Mouse (Mus musculus): ENCODE data around the gene Hsd17b2. TPM values are rescaled to one million over a fixed set of nuclear protein-coding genes. Genes with fewer than 3 reads are reported as not detected.
"Not testable (repeated sequence)": the region's sequence is repeated elsewhere in the genome, so short reads cannot be mapped to it uniquely, and the experiment has no call there.

The Hsd17b2 gene
- polyA plus RNA-seq, 1 experiment from 2014 or later = not detected

DNA sequence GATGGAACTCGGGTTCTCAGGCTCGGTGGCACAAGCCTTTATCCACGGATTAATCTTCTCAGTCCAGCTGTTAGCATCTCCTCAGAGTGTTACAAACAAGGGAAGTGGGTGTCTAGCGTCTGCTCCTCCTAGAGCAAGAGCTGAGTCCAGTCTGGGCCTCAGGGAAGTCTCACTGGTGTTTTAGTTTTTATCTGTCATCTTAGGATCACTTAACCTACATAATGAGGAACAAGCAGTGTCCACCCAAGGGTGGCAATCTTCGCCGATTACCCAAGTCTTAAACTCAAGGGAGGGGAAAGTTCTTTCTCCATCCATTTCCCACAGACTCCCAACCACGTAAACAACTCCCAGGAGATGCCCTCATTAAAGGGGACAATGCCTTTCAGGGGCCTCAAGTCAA, 24.8 kb downstream of the Hsd17b2 start:
- Histone ChIP-seq H3K27me3 (ENCODE audit: control insufficient read depth, insufficient read depth, low read length) (no peaks in the 10 kb centered on the region), H3K27ac (ENCODE audit: low read depth, low read length) (no peak overlapping the region), H3K4me2 (replicated peaks; ENCODE audit: low read depth, low read length) (no peak overlapping the region), H3K9me3 (ENCODE audit: control insufficient read depth, low read length) (no peaks in the 10 kb centered on the region), H3K36me3 (ENCODE audit: control insufficient read depth, insufficient read depth, low read length) (no peaks in the 10 kb centered on the region), H3K9ac (ENCODE audit: low read depth, low read length) (no peak overlapping the region), H3K4me1 (replicated peaks; ENCODE audit: control insufficient read depth, insufficient read depth, low read length) (no peaks in the 10 kb centered on the region), H3K4me3 (ENCODE audit: low read depth, low read length) (no peak overlapping the region)
- DNase-seq (ENCODE audit: low spot score) (no peak), ATAC-seq (ENCODE audit: low FRiP score) (no peak)
- 72% methylated on average over 7 of the region's 7 CpGs for WGBS

DNA sequence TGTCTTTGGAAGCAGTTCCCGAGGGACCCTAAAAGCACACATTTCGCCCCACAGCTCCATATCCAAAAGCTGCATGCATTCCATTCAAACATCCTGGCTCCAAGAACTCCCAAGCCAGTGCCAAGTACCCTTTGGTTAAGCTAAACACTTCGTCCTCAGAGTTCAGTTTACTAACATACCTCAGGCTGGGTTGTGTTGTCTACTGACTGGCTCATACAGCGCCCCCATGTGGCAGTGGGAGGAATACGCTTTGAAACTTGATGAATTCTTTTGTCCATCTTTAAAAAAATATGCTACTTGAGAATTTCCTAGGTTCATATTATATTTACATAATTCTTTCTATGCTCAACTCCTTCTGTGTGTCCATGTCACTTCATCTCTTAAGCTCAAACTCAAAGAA, 25.9 kb downstream of the Hsd17b2 start:
- Histone ChIP-seq H3K4me2 (replicated peaks; ENCODE audit: low read depth, low read length) (no peak overlapping the region), H3K27me3 (ENCODE audit: control insufficient read depth, insufficient read depth, low read length) (no peaks in the 10 kb centered on the region), H3K9me3 (ENCODE audit: control insufficient read depth, low read length) (no peaks in the 10 kb centered on the region), H3K27ac (ENCODE audit: low read depth, low read length) (no peak overlapping the region), H3K36me3 (ENCODE audit: control insufficient read depth, insufficient read depth, low read length) (no peaks in the 10 kb centered on the region), H3K9ac (ENCODE audit: low read depth, low read length) (no peak overlapping the region), H3K4me3 (ENCODE audit: low read depth, low read length) (no peak overlapping the region), H3K4me1 (replicated peaks; ENCODE audit: control insufficient read depth, insufficient read depth, low read length) (no peaks in the 10 kb centered on the region)
- no peak for ATAC-seq (ENCODE audit: low FRiP score)
- WGBS = 66% methylated on average over 5 of the region's 5 CpGs
- peak; percentile 9 for DNase-seq (ENCODE audit: low spot score)

GRCm38 (mm10) chr8:117728234-117728633, 26.5 kb downstream of the Hsd17b2 start:
- no peak overlapping the region for H3K9ac ChIP-seq (ENCODE audit: low read depth, low read length)
- no peaks in the 10 kb centered on the region for H3K9me3 ChIP-seq (ENCODE audit: control insufficient read depth, low read length)
- H3K4me2 ChIP-seq (replicated peaks; ENCODE audit: low read depth, low read length) = no peak overlapping the region
- H3K27ac ChIP-seq (ENCODE audit: low read depth, low read length) = no peak overlapping the region
- H3K4me3 ChIP-seq (ENCODE audit: low read depth, low read length) = no peak overlapping the region
- ATAC-seq (ENCODE audit: low FRiP score) = no peak
- DNase-seq (ENCODE audit: low spot score) = no peak
- H3K27me3 ChIP-seq (ENCODE audit: control insufficient read depth, insufficient read depth, low read length) = no peaks in the 10 kb centered on the region
- H3K36me3 ChIP-seq (ENCODE audit: control insufficient read depth, insufficient read depth, low read length) = no peaks in the 10 kb centered on the region
- no peaks in the 10 kb centered on the region for H3K4me1 ChIP-seq (replicated peaks; ENCODE audit: control insufficient read depth, insufficient read depth, low read length)
- 83% methylated on average over 4 of the region's 4 CpGs for WGBS

DNA sequence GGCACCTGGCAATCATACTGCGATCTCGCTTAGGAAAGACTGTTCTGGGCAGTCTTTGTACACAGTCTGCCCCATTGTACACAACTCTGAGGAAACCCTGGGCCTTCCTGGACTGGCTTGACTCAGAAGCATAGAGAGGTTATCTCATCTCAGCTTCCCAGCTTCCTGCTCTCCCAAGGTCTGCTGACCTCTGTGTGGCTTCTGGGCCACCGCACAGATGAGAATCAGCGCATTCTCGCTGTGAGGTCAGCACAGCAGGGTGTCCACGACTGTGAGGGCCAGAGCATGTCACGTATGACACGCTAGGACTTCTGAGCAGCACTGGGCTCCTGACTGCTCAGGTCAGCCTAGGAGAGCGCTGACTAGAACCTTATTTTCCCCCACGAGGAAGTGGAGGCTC, 29.3 kb downstream of the Hsd17b2 start:
- ATAC-seq (ENCODE audit: low FRiP score) (no peak), DNase-seq (ENCODE audit: low spot score) (peak; percentile 5)
- Histone ChIP-seq H3K36me3 (ENCODE audit: control insufficient read depth, insufficient read depth, low read length) (no peaks in the 10 kb centered on the region), H3K27me3 (ENCODE audit: control insufficient read depth, insufficient read depth, low read length) (no peaks in the 10 kb centered on the region), H3K9ac (ENCODE audit: low read depth, low read length) (no peak overlapping the region), H3K4me1 (replicated peaks; ENCODE audit: control insufficient read depth, insufficient read depth, low read length) (no peaks in the 10 kb centered on the region), H3K27ac (ENCODE audit: low read depth, low read length) (no peak overlapping the region), H3K4me3 (ENCODE audit: low read depth, low read length) (no peak overlapping the region), H3K4me2 (replicated peaks; ENCODE audit: low read depth, low read length) (no peak overlapping the region), H3K9me3 (ENCODE audit: control insufficient read depth, low read length) (no peaks in the 10 kb centered on the region)
- 48% methylated on average over 10 of the region's 10 CpGs for WGBS

DNA sequence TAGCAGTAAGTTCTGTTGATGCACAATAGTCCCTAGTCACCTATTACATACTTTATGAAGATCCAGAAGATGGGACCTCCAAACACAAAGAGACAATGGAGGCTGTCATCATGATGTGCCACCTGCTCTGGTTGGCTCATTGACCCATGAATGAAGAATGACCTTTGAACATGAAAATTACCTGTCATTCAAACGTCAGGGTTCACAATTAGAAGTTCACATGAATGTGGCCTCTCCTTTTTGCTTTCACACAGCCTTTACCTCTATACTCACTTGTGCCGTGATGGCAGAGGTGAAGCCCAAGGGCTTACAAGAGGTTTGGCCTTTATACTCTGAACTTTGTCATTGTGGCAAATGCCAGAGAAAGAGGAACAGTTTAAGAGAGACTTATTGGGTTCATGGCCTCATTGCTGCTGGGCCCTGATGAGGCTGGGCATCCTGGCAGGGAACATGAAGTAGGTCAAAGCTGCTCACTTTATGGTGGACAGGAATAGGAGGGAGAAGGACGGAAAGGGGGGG, 35.0 kb downstream of the Hsd17b2 start:
- DNase-seq (ENCODE audit: low spot score) = no peak
- 66% methylated on average over 3 of the region's 3 CpGs for WGBS

GRCm38 (mm10) chr8:117738206-117738605, 36.5 kb downstream of the Hsd17b2 start:
- H3K27me3 ChIP-seq (ENCODE audit: control insufficient read depth, insufficient read depth, low read length); H3K9me3 ChIP-seq (ENCODE audit: control insufficient read depth, low read length); DNase-seq (ENCODE audit: low spot score); H3K27ac ChIP-seq (ENCODE audit: low read depth, low read length); H3K9ac ChIP-seq (ENCODE audit: low read depth, low read length); H3K36me3 ChIP-seq (ENCODE audit: control insufficient read depth, insufficient read depth, low read length); H3K4me3 ChIP-seq (ENCODE audit: low read depth, low read length); ATAC-seq (ENCODE audit: low FRiP score); H3K4me1 ChIP-seq (replicated peaks; ENCODE audit: control insufficient read depth, insufficient read depth, low read length); H3K4me2 ChIP-seq (replicated peaks; ENCODE audit: low read depth, low read length): not testable (repeated sequence)
- WGBS = 96% methylated on average over 1 of the region's 1 CpGs

More for the DNA sequence above, 35.0 kb downstream of the Hsd17b2 start:
- Histone ChIP-seq H3K9ac (ENCODE audit: low read depth, low read length) (no peak overlapping the region), H3K4me3 (ENCODE audit: low read depth, low read length) (no peak overlapping the region), H3K27ac (ENCODE audit: low read depth, low read length) (no peak overlapping the region), H3K4me2 (replicated peaks; ENCODE audit: low read depth, low read length) (no peak overlapping the region), H3K4me1 (replicated peaks; ENCODE audit: control insufficient read depth, insufficient read depth, low read length) (no peaks in the 10 kb centered on the region), H3K36me3 (ENCODE audit: control insufficient read depth, insufficient read depth, low read length) (no peaks in the 10 kb centered on the region), H3K27me3 (ENCODE audit: control insufficient read depth, insufficient read depth, low read length) (no peaks in the 10 kb centered on the region), H3K9me3 (ENCODE audit: control insufficient read depth, low read length) (no peaks in the 10 kb centered on the region)
- no peak for ATAC-seq (ENCODE audit: low FRiP score)

DNA sequence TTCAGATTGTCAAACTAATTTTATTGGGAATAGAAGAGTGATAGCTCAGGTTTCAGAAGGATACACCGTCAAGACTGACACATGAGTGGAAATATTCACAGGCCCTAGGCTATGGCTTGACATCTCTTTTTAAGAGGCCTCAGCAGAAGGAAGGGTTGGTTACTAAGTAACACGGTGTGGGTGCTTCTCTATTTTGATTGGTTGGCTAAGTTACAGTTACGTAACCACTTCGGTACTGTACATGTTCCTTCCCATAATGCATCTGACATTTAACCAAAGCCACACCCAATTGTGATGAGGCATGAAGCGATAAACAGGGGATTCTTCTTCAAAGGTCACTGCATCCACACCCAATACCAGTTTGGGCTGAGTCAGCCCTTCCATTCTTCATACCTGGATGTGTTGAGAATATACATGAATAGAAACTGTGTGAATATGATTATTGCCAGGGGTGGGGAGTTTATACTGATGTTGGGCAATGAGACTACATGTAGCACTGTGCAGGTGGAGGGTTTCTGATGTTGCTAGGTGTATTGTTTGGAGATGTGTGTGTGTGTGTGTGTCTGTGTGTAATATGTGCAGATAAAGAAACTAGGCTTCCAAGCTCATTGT, 38.8 kb downstream of the Hsd17b2 start:
- H3K4me3 ChIP-seq (ENCODE audit: low read depth, low read length) = no peak overlapping the region
- 87% methylated on average over 5 of the region's 5 CpGs for WGBS
- no peak for DNase-seq (ENCODE audit: low spot score)
- no peak overlapping the region for H3K4me2 ChIP-seq (replicated peaks; ENCODE audit: low read depth, low read length)
- H3K27me3 ChIP-seq (ENCODE audit: control insufficient read depth, insufficient read depth, low read length) = no peaks in the 10 kb centered on the region
- H3K9me3 ChIP-seq (ENCODE audit: control insufficient read depth, low read length) = no peaks in the 10 kb centered on the region
- H3K36me3 ChIP-seq (ENCODE audit: control insufficient read depth, insufficient read depth, low read length) = no peaks in the 10 kb centered on the region
- H3K9ac ChIP-seq (ENCODE audit: low read depth, low read length) = no peak overlapping the region
- no peak overlapping the region for H3K27ac ChIP-seq (ENCODE audit: low read depth, low read length)
- no peaks in the 10 kb centered on the region for H3K4me1 ChIP-seq (replicated peaks; ENCODE audit: control insufficient read depth, insufficient read depth, low read length)
- ATAC-seq (ENCODE audit: low FRiP score) = no peak

DNA sequence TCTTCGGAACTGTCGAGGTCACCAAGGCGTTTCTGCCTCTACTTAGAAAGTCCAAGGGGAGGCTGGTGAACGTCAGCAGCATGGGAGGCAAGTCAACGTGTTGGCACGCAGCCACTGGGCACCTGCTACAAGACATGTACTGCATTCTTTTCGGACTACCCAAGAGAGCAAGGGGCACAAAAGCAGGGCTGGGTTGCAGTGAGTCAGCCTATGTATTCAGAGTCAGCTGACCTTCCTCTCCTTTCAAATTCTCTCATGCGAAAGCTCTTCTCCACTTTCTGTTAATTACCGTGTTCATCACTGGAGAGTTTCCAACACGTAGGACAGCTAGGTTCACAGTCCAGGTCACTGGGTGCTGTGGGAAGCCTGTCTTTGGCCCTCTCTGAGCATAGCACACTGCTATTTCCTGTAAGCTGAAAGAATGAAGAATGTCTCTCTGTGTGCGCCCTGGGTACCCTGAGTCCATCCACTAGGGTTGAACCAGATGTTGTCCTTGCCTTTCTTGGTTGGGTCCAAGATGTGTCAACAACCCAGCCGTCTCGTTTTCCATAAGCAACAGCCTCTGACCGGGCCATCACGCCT, 40.8 kb downstream of the Hsd17b2 start:
- no peak for ATAC-seq (ENCODE audit: low FRiP score)
- Histone ChIP-seq H3K4me3 (ENCODE audit: low read depth, low read length) (no peak overlapping the region), H3K4me2 (replicated peaks; ENCODE audit: low read depth, low read length) (no peak overlapping the region), H3K36me3 (ENCODE audit: control insufficient read depth, insufficient read depth, low read length) (no peaks in the 10 kb centered on the region), H3K4me1 (replicated peaks; ENCODE audit: control insufficient read depth, insufficient read depth, low read length) (no peaks in the 10 kb centered on the region), H3K9ac (ENCODE audit: low read depth, low read length) (no peak overlapping the region), H3K9me3 (ENCODE audit: control insufficient read depth, low read length) (no peaks in the 10 kb centered on the region), H3K27ac (ENCODE audit: low read depth, low read length) (no peak overlapping the region), H3K27me3 (ENCODE audit: control insufficient read depth, insufficient read depth, low read length) (no peaks in the 10 kb centered on the region)
- DNase-seq (ENCODE audit: low spot score) = no peak
- WGBS = 68% methylated on average over 15 of the region's 15 CpGs

- H3K36me3 ChIP-seq (ENCODE audit: control insufficient read depth, insufficient read depth, low read length) = no peaks in the 10 kb centered on the region
- 83% methylated on average over 5 of the region's 5 CpGs for WGBS
- no peaks in the 10 kb centered on the region for H3K9me3 ChIP-seq (ENCODE audit: control insufficient read depth, low read length)
- H3K4me3 ChIP-seq (ENCODE audit: low read depth, low read length) = no peak overlapping the region
- no peak overlapping the region for H3K9ac ChIP-seq (ENCODE audit: low read depth, low read length)
- no peaks in the 10 kb centered on the region for H3K27me3 ChIP-seq (ENCODE audit: control insufficient read depth, insufficient read depth, low read length)
- H3K4me1 ChIP-seq (replicated peaks; ENCODE audit: control insufficient read depth, insufficient read depth, low read length) = no peaks in the 10 kb centered on the region
- H3K27ac ChIP-seq (ENCODE audit: low read depth, low read length) = no peak overlapping the region
- DNase-seq (ENCODE audit: low spot score) = no peak
- ATAC-seq (ENCODE audit: low FRiP score) = no peak
- H3K4me2 ChIP-seq (replicated peaks; ENCODE audit: low read depth, low read length) = no peak overlapping the region
These were observed 44.9 kb downstream of the Hsd17b2 start for GRCm38 (mm10) chr8:117746651-117747050.

Measured in hindbrain, embryonic 11.5 days (tissue).